Mouse (Mus musculus) lung, postnatal 0 days (tissue): ENCODE results near the gene Pgm5. TPM values are rescaled to one million over a fixed set of nuclear protein-coding genes. Genes with fewer than 3 reads are reported as not detected.
A peak's percentile ranks its signal among the peaks of the same experiment; 100 is the strongest.

Experiments used
- ATAC-seq: fragments of 200-750 bp; cut with Nextera tagmentation; 2 replicates; pipeline ENCODE4 v1.8.0; 2017; ENCODE audit warnings: moderate library complexity
- DNase-seq: peaks from one replicate; pipeline ENCODE4 v3.0.0-alpha.2; 2016; ENCODE audit warnings: low spot score
- H3K27ac ChIP-seq: fragments of 300-500 bp; sonication (generic); 2 replicates; pipeline ENCODE4 v1.5.1; 2014; ENCODE audit warnings: antibody characterized with exemption, mild to moderate bottlenecking, low read length, mixed read lengths
- H3K27me3 ChIP-seq: fragments of 300-500 bp; sonication (generic); replicated peaks from 2 replicates; pipeline ENCODE4 v1.6.1; 2014; ENCODE audit warnings: low read length, mixed read lengths; ENCODE audit not compliant: insufficient read depth
- H3K36me3 ChIP-seq: fragments of 300-500 bp; sonication (generic); 2 replicates; pipeline ENCODE4 v1.6.1; 2014; ENCODE audit warnings: low read length, mixed read lengths; ENCODE audit not compliant: insufficient read depth
- H3K4me1 ChIP-seq: fragments of 300-500 bp; sonication (generic); 2 replicates; pipeline ENCODE4 v1.6.1; 2014; ENCODE audit warnings: antibody characterized with exemption, low read depth, low read length, mixed read lengths; ENCODE audit not compliant: insufficient read depth
- H3K4me2 ChIP-seq: fragments of 300-500 bp; sonication (generic); replicated peaks from 2 replicates; pipeline ENCODE4 v1.6.1; 2014; ENCODE audit warnings: low read depth, mild to moderate bottlenecking, low read length, moderate library complexity, mixed read lengths
- H3K4me3 ChIP-seq: fragments of 300-500 bp; sonication (generic); 2 replicates; pipeline ENCODE4 v1.5.1; 2014; ENCODE audit warnings: low read depth, low read length
- H3K9ac ChIP-seq: fragments of 300-500 bp; sonication (generic); replicated peaks from 2 replicates; pipeline ENCODE4 v1.6.1; 2014; ENCODE audit warnings: low read depth, mild to moderate bottlenecking
- H3K9me3 ChIP-seq: fragments of 300-500 bp; sonication (generic); 2 replicates; pipeline ENCODE4 v1.6.1; 2016; ENCODE audit warnings: low read length, mixed read lengths
- CTCF ChIP-seq: IDR thresholded peaks from 2 replicates; pipeline ENCODE4 v1.5.1; 2016; ENCODE audit warnings: antibody characterized with exemption, mild to moderate bottlenecking
- EP300 ChIP-seq: IDR thresholded peaks from 2 replicates; pipeline ENCODE4 v1.6.1; 2016; ENCODE audit warnings: antibody characterized with exemption, mild to moderate bottlenecking, control low read depth
- WGBS: fragments of 180-500 bp; shearing (Covaris S2); extraction: QIAGEN DNeasy Blood & Tissue Kit; methylation state at CpG from one replicate; pipeline ENCODE4 v1.1.7; 2014; 5-methylcytosine and 5-hydroxymethylcytosine counted together
- polyA plus RNA-seq: library from polyadenylated mRNA; unstranded; fragments of >200 nt; fragmentation: Nextera tagmentation; extraction: Ambion mirVana; gene quantifications from 2 replicates; pipeline ENCODE4 v1.2.1, GENCODE M21; 2015

Pgm5 gene
- 3.4 and 4.5 TPM in 2 replicates for polyA plus RNA-seq

- ATAC-seq (peak; percentile 85), DNase-seq (peak; percentile 54)
- Histone ChIP-seq H3K27me3 (no peaks in the 10 kb centered on the region), H3K4me3 (peak within 1 kb of the TSS; percentile 48), H3K27ac (no peak within 1 kb of the TSS), H3K4me1 (no peaks in the 10 kb centered on the region), H3K36me3 (no peaks in the 10 kb centered on the region), H3K4me2 (peak within 1 kb of the TSS; percentile 78), H3K9ac (no peak within 1 kb of the TSS; the same call in 1 of the 2 replicates), H3K9me3 (no peaks in the 10 kb centered on the region)
- peak; percentile 60 for TF ChIP-seq CTCF
- TF ChIP-seq EP300, result no peak
- WGBS, result 5% methylated on average over 20 of the region's 39 CpGs
Measured at GRCm38 (mm10) chr19:24861612-24862451, at the start of gene Pgm5. Pgm5 (minus strand) TSS chr19:24861855.

- Histone ChIP-seq H3K36me3 (no peaks in the 10 kb centered on the region), H3K27me3 (no peaks in the 10 kb centered on the region), H3K9ac (no peak overlapping the region), H3K4me2 (no peak overlapping the region), H3K4me1 (no peaks in the 10 kb centered on the region), H3K4me3 (no peak overlapping the region), H3K9me3 (no peaks in the 10 kb centered on the region), H3K27ac (no peak overlapping the region)
- DNase-seq (no peak), ATAC-seq (no peak)
- TF ChIP-seq CTCF (no peak), EP300 (no peak)
- WGBS, result 89% methylated on average over 3 of the region's 3 CpGs
Measured at GRCm38 (mm10) chr19:24908385-24909155, 46.9 kb upstream of the Pgm5 start.

- peaks cover 8% of the 10 kb centered on the region for H3K27me3 ChIP-seq
- TF ChIP-seq EP300, result no peak
- no peak for TF ChIP-seq CTCF
- no peak overlapping the region for H3K9ac ChIP-seq
- WGBS, result 83% methylated on average over 4 of the region's 6 CpGs
- ATAC-seq (no peak), DNase-seq (no peak)
- H3K4me2 ChIP-seq, result no peak overlapping the region
- no peak overlapping the region for H3K27ac ChIP-seq
- H3K4me3 ChIP-seq, result no peak overlapping the region
- no peaks in the 10 kb centered on the region for H3K9me3 ChIP-seq
- H3K36me3 ChIP-seq, result no peaks in the 10 kb centered on the region
- no peaks in the 10 kb centered on the region for H3K4me1 ChIP-seq
Measured at GRCm38 (mm10) chr19:24907655-24908054, 46.0 kb upstream of the Pgm5 start.

- no peak for TF ChIP-seq EP300
- TF ChIP-seq CTCF, result no peak
- Histone ChIP-seq H3K9ac (no peak overlapping the region), H3K9me3 (no peaks in the 10 kb centered on the region), H3K36me3 (no peaks in the 10 kb centered on the region), H3K27ac (no peak overlapping the region), H3K4me1 (0 out of 2 replicates have a peak, but pooled peaks cover 4% of the 10 kb centered on the region), H3K27me3 (peaks cover 47% of the 10 kb centered on the region), H3K4me3 (no peak overlapping the region), H3K4me2 (no peak overlapping the region)
- DNase-seq (no peak), ATAC-seq (no peak)
- WGBS, result 50% methylated on average over 2 of the region's 2 CpGs
Measured at GRCm38 (mm10) chr19:24902821-24903220, 41.2 kb upstream of the Pgm5 start.

- peaks cover 8% of the 10 kb centered on the region; the same call in 1 of the 2 replicates for H3K4me1 ChIP-seq
- TF ChIP-seq CTCF, result no peak
- no peak for TF ChIP-seq EP300
- no peaks in the 10 kb centered on the region for H3K9me3 ChIP-seq
- peaks cover 52% of the 10 kb centered on the region for H3K27me3 ChIP-seq
- no peak overlapping the region for H3K27ac ChIP-seq
- DNase-seq (no peak), ATAC-seq (no peak)
- no peaks in the 10 kb centered on the region for H3K36me3 ChIP-seq
- no peak overlapping the region for H3K4me3 ChIP-seq
- WGBS, result 4% methylated on average over 2 of the region's 2 CpGs
- H3K4me2 ChIP-seq, result no peak overlapping the region
- no peak overlapping the region for H3K9ac ChIP-seq
Measured at GRCm38 (mm10) chr19:24902256-24902655, 40.6 kb upstream of the Pgm5 start.

- WGBS, result 7% methylated on average over 3 of the region's 3 CpGs
- H3K4me1 ChIP-seq, result peaks cover 11% of the 10 kb centered on the region; the same call in 1 of the 2 replicates
- H3K9ac ChIP-seq, result no peak overlapping the region
- DNase-seq (no peak), ATAC-seq (no peak)
- no peak overlapping the region for H3K4me3 ChIP-seq
- no peaks in the 10 kb centered on the region for H3K9me3 ChIP-seq
- H3K27ac ChIP-seq, result no peak overlapping the region
- H3K27me3 ChIP-seq, result peaks cover 58% of the 10 kb centered on the region
- H3K4me2 ChIP-seq, result no peak overlapping the region
- no peaks in the 10 kb centered on the region for H3K36me3 ChIP-seq
- TF ChIP-seq EP300, result no peak
Measured at GRCm38 (mm10) chr19:24901666-24902065, 40.0 kb upstream of the Pgm5 start.
